Mouse (Mus musculus) urinary bladder, postnatal 36 days (tissue): ENCODE measurements around the gene Gm11037.
A peak's percentile ranks its signal among the peaks of the same experiment; 100 is the strongest.

Experiments used
- DNase-seq, 2 experiments: peaks; one replicate each; pipeline ENCODE4 v3.0.0; 2022; ENCODE audit warnings: low spot score in 2 of 2, mixed read lengths in 1 of 2

Gm11037 gene

GRCm38 (mm10) chr2:131148353-131149253 is 15.3 kb downstream of the Gm11037 start:
- DNase-seq: no peak

DNA sequence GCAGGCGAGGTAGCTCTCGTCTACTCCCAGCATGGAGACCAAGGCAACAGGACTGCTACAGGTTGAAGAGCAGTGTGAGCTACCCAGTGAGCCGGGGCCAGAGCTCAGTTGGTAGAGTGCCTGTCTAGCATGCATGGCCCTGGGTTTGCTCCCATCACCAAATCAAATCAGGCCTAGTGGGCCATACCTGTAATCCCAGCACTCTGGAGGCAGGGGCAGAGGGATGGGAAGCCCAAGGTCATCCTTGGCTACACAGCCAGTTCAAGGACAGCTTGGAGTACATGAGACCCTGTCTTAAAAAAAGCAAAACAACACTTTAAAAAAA is 15.9 kb downstream of the Gm11037 start:
- DNase-seq: no peak

DNA sequence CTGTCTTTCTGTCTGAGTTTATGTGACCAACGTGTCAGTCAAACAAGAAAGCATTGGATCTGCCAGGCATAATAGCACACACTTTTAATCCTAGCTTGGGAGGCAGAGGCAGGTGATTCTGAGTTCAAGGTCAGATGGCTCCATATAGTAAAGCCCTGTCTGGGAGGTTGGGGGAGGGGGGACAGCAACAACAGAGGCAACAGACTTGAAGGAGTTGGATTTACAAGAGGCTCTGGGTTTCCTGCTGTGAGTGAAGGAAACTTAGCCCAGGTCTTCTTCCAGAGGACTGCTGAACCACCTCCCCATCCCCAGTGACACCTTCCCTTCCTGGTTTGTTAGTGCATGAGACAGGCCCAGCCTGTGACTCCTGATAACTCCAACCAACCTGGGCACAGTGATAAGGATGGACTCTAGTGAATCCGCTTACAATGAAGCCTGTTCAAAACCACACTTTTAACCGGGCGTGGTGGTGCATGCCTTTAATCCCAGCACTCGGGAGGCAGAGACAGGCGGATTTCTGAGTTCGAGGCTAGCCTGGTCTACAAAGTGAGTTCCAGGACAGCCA is 19.0 kb downstream of the Gm11037 start:
- DNase-seq: no peak

GRCm38 (mm10) chr2:131154036-131154435 is 20.7 kb downstream of the Gm11037 start:
- DNase-seq: no peak

DNA sequence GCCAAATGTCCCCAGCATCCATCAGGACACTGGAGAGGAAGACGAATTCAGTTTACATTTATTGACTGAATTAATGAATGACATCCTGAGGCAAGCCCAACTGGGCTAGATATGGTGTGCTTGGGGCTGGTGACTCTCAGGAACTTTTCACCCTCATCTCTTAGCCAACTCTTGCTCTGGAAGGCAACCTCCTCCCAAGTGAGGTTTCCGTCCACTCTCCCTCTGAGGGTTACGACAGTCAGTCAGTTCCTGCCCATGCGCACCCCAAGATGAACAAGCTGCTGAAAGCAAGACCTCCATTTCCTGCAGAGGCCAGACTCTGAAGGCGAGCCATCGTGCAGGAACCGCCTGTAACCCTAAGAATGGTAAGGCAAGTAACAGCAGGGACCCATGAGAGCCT is 23.7 kb downstream of the Gm11037 start:
- no peak for DNase-seq

- no peak for DNase-seq
Observed at GRCm38 (mm10) chr2:131159491-131159910, 26.2 kb downstream of the Gm11037 start.

DNA sequence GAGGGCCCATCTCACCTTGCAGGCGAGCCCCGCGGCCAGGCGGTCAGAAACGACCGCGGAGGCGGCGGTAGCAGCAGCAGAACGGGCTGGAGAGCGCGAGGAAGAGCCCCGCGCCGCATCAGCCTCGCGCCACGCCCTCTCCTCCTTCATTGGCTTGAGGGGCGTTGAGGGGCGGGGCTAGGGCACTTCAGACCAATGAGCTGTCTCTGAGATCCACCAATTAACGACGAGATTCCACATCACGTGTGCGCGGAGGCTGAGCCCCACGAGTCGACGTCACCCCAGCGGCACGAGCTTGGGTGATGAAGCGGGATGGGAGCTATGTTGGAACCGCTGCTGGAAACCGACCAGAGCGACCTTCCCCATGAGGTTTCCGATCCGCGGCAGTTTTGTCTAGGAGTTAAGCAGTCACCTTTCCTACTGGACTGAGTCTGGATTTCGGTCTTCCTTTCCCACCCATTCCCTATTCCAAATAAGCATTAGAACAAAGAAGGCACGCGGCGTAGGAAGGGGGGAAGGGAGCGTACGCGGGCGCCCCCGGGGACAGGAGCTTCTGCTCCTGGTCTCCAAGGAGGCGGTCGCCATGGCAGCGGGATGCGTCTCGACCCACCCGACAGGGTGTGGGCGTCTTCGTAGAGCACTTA is 26.8 kb downstream of the Gm11037 start, which contains the start of gene 1700037H04Rik:
Gene 1700037H04Rik, minus strand, starts transcription at position 144 of the 644 bp plus-strand sequence.
- DNase-seq: peak; percentile 90 to 95

- DNase-seq: no peak
Observed at GRCm38 (mm10) chr2:131160671-131161111, 27.4 kb downstream of the Gm11037 start.

DNA sequence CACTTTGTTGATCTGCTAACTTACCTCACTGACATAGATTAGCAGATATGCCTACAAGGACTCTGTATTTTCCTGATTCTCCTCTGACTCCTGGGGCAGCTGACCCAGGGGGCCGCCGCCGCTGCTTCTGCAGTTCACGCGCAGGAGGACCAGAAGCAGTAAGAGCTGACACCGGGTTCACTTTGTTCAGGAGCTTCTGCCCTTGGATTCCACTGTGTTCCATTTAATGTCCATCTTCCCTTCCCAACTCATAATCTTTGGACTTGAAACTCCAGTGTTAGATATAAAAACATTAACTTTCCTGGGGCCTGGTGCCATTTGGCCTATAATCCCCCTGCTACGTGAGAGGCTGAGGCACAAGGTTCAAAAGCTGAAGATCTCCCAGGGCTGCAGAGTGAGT is 30.6 kb downstream of the Gm11037 start:
- DNase-seq: no peak

DNA sequence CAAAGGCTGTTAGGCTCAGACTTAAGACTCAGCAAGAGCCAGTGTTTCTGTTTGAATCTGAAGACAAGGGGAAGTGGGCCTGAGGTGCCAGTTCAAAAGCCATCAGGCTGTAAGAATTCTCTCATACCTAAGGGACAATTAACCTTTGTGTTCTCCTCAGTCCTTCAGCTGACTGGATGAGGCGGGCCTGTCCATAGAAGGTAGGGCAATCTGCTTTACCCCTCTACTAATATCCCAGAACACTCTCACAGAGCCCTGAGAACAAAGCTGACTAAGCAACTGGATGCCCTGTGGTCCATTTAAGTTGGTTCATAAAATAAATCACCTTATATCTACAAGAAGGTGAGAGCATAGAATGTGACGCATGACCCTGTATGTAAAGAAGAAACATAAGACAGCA is 32.9 kb downstream of the Gm11037 start:
- no peak for DNase-seq

- no peak for DNase-seq
Observed at GRCm38 (mm10) chr2:131167984-131168383, 34.7 kb downstream of the Gm11037 start.

DNA sequence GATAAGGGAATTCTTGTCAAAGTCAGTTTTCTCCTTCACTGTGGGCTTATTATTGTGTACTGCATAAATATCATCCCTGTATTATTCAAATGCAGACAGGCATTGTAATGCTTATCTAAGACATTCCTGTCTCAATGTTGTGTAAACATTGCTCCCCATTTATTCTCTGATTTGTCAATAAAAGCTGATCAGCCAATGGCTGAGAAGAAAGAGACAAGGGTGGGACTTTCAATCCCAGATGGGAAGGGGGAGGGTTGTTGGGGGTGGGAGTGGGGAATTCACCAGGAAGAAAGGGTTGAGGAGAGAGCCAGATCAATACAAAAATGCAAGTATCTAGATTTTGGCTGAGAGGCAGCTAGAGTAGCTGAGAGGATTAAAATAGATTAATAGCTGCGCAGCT is 35.6 kb downstream of the Gm11037 start:
- DNase-seq: no peak

DNA sequence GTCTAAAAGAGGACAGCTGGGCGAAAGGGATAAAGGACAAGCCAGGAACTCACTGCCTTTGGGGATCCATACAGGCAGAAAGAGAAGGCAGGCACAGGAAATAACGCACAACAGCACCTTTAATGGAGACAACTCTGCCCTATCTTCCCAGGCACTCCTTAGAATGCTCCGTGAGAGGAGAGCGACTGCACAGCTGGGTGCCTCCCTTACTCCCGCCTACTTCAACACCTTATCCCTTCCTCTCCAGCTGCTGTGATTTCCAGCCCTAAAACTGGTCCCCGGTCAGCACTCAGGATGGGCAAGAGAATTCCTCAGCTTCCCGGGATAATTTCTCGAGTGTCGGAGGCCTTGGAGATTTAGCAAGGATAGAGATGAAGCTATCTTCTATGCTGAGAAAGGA is 37.6 kb downstream of the Gm11037 start:
- DNase-seq: no peak

- DNase-seq: peak; percentile 66 to 82
Observed at GRCm38 (mm10) chr2:131171401-131172104, 38.3 kb downstream of the Gm11037 start.

DNA sequence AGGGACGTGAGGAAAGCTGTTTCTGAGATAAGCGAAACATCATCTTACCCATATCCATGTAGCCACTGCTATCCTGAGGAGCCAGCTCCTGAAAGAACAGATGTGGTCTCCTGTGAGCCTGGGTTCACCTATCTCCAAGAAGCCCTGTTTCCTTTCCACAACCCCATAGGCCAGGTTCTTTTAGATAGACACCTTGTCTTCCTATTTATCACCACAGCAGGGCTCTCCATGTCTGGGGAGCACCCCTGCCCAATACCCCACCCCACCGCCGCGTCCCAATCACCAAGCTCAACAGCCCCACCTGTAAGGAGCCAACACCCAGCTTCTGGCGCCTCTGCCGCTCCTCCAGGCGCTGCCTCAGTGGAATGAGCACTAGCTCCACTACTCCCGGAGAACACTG is 39.0 kb downstream of the Gm11037 start:
- no peak for DNase-seq

- DNase-seq: peak; percentile 50 to 52
Observed at GRCm38 (mm10) chr2:131174700-131175099, 41.4 kb downstream of the Gm11037 start.

DNA sequence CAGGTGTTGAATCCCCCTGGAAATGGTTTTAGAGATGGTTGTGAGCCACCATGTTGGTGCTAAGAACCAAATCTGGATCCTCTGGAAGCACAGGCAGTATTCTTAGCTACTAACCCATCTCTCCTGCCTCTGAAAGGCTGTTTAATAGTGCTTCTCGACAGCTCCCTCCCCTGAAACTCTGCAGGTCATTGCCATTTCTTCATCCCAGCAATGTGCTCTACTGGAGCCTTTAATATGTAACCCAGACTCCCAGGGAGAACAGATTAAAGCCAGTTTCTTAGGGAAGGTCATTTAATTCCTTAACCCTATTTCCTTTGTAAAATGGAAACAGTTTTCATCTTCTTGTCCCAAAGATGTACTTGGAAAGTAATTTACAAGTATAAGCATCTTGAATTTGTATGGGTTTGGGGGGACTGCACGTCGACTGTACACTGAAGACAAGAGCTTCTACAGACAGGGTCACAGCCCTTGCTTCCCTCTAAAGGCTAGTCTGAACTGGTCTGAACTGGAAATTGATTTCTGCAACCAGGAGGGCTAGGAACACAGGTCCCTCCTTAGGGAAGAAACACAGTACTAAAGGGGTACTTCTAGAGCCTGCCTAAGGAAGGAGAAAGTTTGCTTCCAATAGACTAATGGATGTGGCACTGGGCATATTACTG is 42.1 kb downstream of the Gm11037 start:
- no peak for DNase-seq

- no peak for DNase-seq
Observed at GRCm38 (mm10) chr2:131175945-131176309, 42.6 kb downstream of the Gm11037 start.

GRCm38 (mm10) chr2:131176491-131176890 is 43.2 kb downstream of the Gm11037 start:
- DNase-seq: peak in 1 of 2 experiments; percentile 61

GRCm38 (mm10) chr2:131177932-131178331 is 44.6 kb downstream of the Gm11037 start:
- no peak for DNase-seq

- no peak for DNase-seq
Observed at GRCm38 (mm10) chr2:131178828-131179245, 45.5 kb downstream of the Gm11037 start.
